Comparison of ENCODE assay signal across 12 mouse cellular contexts in the genomic region with DNA sequence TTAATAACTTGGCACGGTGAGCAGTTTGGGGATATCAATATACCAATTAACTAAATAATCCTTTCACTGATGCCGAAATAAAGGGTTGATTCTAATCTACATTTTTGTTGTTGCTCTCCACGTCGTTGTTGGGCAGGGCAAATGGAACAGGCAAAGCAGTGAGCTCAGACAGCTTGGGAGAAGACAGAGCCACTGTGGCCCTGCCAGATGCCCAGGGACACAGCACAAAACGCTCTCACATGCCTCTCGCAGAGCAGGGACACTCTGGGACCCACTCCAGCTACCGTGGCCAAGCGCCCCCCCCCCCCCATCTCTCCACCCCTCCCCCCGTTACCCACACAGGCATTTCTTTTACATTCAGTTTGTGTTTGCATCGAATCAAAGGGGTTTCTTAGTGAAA.
DNase-seq lines count a peak whose midpoint lies in the region; ATAC-seq and TF ChIP-seq lines count a peak whose summit lies in the region.
"Had no signal": no experiment of that assay in that cellular context is flagged by ENCODE, and none has a peak within 500 bp of the region (broad histone marks: within the 10 kb centered on the region; RNA-seq: fewer than 3 reads in every experiment).

No protein-coding gene starts in this region.

- H3K36me3 ChIP-seq in heart, postnatal 0 days (replicated peaks; ENCODE audit: control insufficient read depth, insufficient read depth, low read length) = no peaks in the 10 kb centered on the region
- H3K36me3 ChIP-seq in forebrain, embryonic 12.5 days (replicated peaks) = no peaks in the 10 kb centered on the region
- H3K36me3 ChIP-seq: stomach, embryonic 15.5 days had no signal

- no peaks in the 10 kb centered on the region for H3K4me1 ChIP-seq in heart, postnatal 0 days (ENCODE audit: control insufficient read depth, insufficient read depth)
- peaks cover 12% of the 10 kb centered on the region for H3K4me1 ChIP-seq in forebrain, embryonic 12.5 days
- H3K4me1 ChIP-seq: stomach, embryonic 15.5 days had no signal

- no peak for TF ChIP-seq EP300 in heart, postnatal 0 days (IDR thresholded peaks at IDR 0.05; ENCODE audit: low read depth)

- intact Hi-C loops in left cerebral cortex, postnatal 14 days (cut with DNase I) = loop anchor here (5.0 kb wide), 1 partner anchor 235 kb away; no protein-coding TSS in a partner anchor

- H3K9ac ChIP-seq in heart, postnatal 0 days (replicated peaks; ENCODE audit: low read depth, low read length) = no peak overlapping the region
- 0 out of 2 replicates have a peak overlapping the region, but pooled peaks have one; percentile 17 for H3K9ac ChIP-seq in forebrain, embryonic 12.5 days
- H3K9ac ChIP-seq: liver, embryonic 14.5 days; stomach, embryonic 15.5 days had no signal

- 46% methylated on average over 10 of the region's 10 CpGs for WGBS in heart, postnatal 0 days
- 21% methylated on average over 10 of the region's 10 CpGs for WGBS in forebrain, embryonic 12.5 days

- H3K27me3 ChIP-seq in heart, postnatal 0 days (ENCODE audit: control insufficient read depth, insufficient read depth, low read length) = no peaks in the 10 kb centered on the region
- no peaks in the 10 kb centered on the region for H3K27me3 ChIP-seq in forebrain, embryonic 12.5 days
- H3K27me3 ChIP-seq: stomach, embryonic 15.5 days had no signal

- ATAC-seq in heart, postnatal 0 days (ENCODE audit: insufficient read depth, low read depth) = peak; percentile 68; the same call in 1 of the 2 replicates
- ATAC-seq in cerebellum, adult (ENCODE audit: insufficient number of reproducible peaks, low FRiP score, low TSS enrichment) = peak; percentile 78; the same call in 1 of the 2 replicates
- peak; percentile 87 for ATAC-seq in forebrain, embryonic 12.5 days (ENCODE audit: low FRiP score)

- peak; percentile 31 for DNase-seq in heart, postnatal 0 days (ENCODE audit: low spot score)
- no peak for DNase-seq in heart, adult 8-10 months (ENCODE audit: low spot score)
- DNase-seq in left cerebral cortex, postnatal 14 days (ENCODE audit: low spot score in 2 of 2) = peak; percentile 58 to 62
- no peak for DNase-seq in gastrocnemius, adult 8-10 months (ENCODE audit: low spot score in 2 of 2)
- no peak for DNase-seq in thymus, postnatal 36 days
- no peak for DNase-seq in liver
- DNase-seq: embryo, embryonic 11 days had no signal

- no peak for TF ChIP-seq CTCF in heart, postnatal 0 days (IDR thresholded peaks at IDR 0.05; ENCODE audit: low read depth)

- H3K27ac ChIP-seq in heart, postnatal 0 days (ENCODE audit: low read depth) = no peak overlapping the region
- no peak overlapping the region for H3K27ac ChIP-seq in forebrain, embryonic 12.5 days
- H3K27ac ChIP-seq: liver, embryonic 14.5 days; stomach, embryonic 15.5 days had no signal

- H3K4me2 ChIP-seq in heart, postnatal 0 days (ENCODE audit: low read depth, low read length) = peak overlapping the region; percentile 25
- H3K4me2 ChIP-seq in forebrain, embryonic 12.5 days = peak overlapping the region; percentile 15
- H3K4me2 ChIP-seq: stomach, embryonic 15.5 days had no signal

- no peaks in the 10 kb centered on the region for H3K9me3 ChIP-seq in heart, postnatal 0 days (replicated peaks; ENCODE audit: control insufficient read depth, low read length)
- no peaks in the 10 kb centered on the region for H3K9me3 ChIP-seq in forebrain, embryonic 12.5 days
- H3K9me3 ChIP-seq: stomach, embryonic 15.5 days had no signal

- H3K4me3 ChIP-seq in heart, postnatal 0 days (ENCODE audit: low read depth, low read length) = no peak overlapping the region
- no peak overlapping the region for H3K4me3 ChIP-seq in forebrain, embryonic 12.5 days (replicated peaks)
- H3K4me3 ChIP-seq: myocyte; stomach, embryonic 15.5 days had no signal

Comparison
In these comparisons a context has a peak if more than half of its experiments do, and no peak if none do; other contexts are left out.
1. DNase-seq: peak in heart, postnatal 0 days (single experiment) and left cerebral cortex, postnatal 14 days (2 of 2); none in heart, adult 8-10 months (single experiment), gastrocnemius, adult 8-10 months (0 of 2), thymus, postnatal 36 days (0 of 2) and liver (single experiment).
2. Peak in every context shown above with its lines, with median percentiles within 50 percentile points of each other: ATAC-seq.